Mouse (Mus musculus) mature B cell (primary cell): ENCODE measurements around the gene Chst11.

ENCODE experiments used
- in situ Hi-C: fragments of 300-500 bp; cut with MboI; formaldehyde crosslinking; loops from 2 replicates; pipeline ENCODE4 v1.14.3; 2019

Chst11 gene

GRCm38 (mm10) chr10:83078723-83079122, 93.4 kb downstream of the Chst11 start:
- in situ Hi-C loops: no loop called here

- in situ Hi-C loops: no loop called here
Observed at GRCm38 (mm10) chr10:83079755-83080154, 94.5 kb downstream of the Chst11 start.

- in situ Hi-C loops: no loop called here
Observed at GRCm38 (mm10) chr10:83080275-83080741, 95.0 kb downstream of the Chst11 start.

GRCm38 (mm10) chr10:83080930-83081329, 95.6 kb downstream of the Chst11 start:
- in situ Hi-C loops: no loop called here

GRCm38 (mm10) chr10:83083946-83084345, 98.6 kb downstream of the Chst11 start:
- in situ Hi-C loops: no loop called here

- in situ Hi-C loops: no loop called here
Observed at GRCm38 (mm10) chr10:83088318-83088717, 103.0 kb downstream of the Chst11 start.

- in situ Hi-C loops: no loop called here
Observed at GRCm38 (mm10) chr10:83088826-83089225, 103.5 kb downstream of the Chst11 start.

GRCm38 (mm10) chr10:83090185-83090584, 104.9 kb downstream of the Chst11 start:
- in situ Hi-C loops: no loop called here

- in situ Hi-C loops: no loop called here
Observed at GRCm38 (mm10) chr10:83093705-83094104, 108.4 kb downstream of the Chst11 start.

- in situ Hi-C loops: no loop called here
Observed at GRCm38 (mm10) chr10:83094248-83094647, 109.0 kb downstream of the Chst11 start.

GRCm38 (mm10) chr10:83094821-83095725, 109.8 kb downstream of the Chst11 start:
- in situ Hi-C loops: no loop called here

GRCm38 (mm10) chr10:83096257-83096656, 111.0 kb downstream of the Chst11 start:
- in situ Hi-C loops: no loop called here

GRCm38 (mm10) chr10:83098940-83099339, 113.6 kb downstream of the Chst11 start:
- in situ Hi-C loops: no loop called here

- in situ Hi-C loops: no loop called here
Observed at GRCm38 (mm10) chr10:83099669-83100068, 114.4 kb downstream of the Chst11 start.

GRCm38 (mm10) chr10:83100890-83101289, 115.6 kb downstream of the Chst11 start:
- in situ Hi-C loops: no loop called here

GRCm38 (mm10) chr10:83101421-83102207, 116.3 kb downstream of the Chst11 start:
- in situ Hi-C loops: no loop called here

GRCm38 (mm10) chr10:83102745-83103144, 117.4 kb downstream of the Chst11 start:
- in situ Hi-C loops: no loop called here

- in situ Hi-C loops: no loop called here
Observed at GRCm38 (mm10) chr10:83104221-83104620, 118.9 kb downstream of the Chst11 start.

GRCm38 (mm10) chr10:83106152-83106746, 121.0 kb downstream of the Chst11 start:
- in situ Hi-C loops: no loop called here

GRCm38 (mm10) chr10:83107385-83107784, 122.1 kb downstream of the Chst11 start:
- in situ Hi-C loops: no loop called here

- in situ Hi-C loops: no loop called here
Observed at GRCm38 (mm10) chr10:83107921-83108738, 122.8 kb downstream of the Chst11 start.
